Mouse (Mus musculus) sigmoid colon, adult 10 weeks (tissue): ENCODE data around the gene Gm14692. TPM values are rescaled to one million over a fixed set of nuclear protein-coding genes. Genes with fewer than 3 reads are reported as not detected.

Experiments
- polyA plus RNA-seq: library from polyadenylated mRNA; stranded (reverse); fragments of 350-450 nt; fragmentation: Illumina TruSeq; extraction: RNeasy Lipid Tissue Mini Kit (QIAGEN cat#74804); gene quantifications from one replicate; pipeline ENCODE4 v1.2.3, GENCODE M21; 2014; ENCODE audit warnings: low read depth, low replicate concordance

Gene Gm14692
- polyA plus RNA-seq, result not detected

GRCm38 (mm10) chrX:67695398-67695797 is at the start of gene Gm14692:
Gm14692 (plus strand) TSS chrX:67695698.

DNA sequence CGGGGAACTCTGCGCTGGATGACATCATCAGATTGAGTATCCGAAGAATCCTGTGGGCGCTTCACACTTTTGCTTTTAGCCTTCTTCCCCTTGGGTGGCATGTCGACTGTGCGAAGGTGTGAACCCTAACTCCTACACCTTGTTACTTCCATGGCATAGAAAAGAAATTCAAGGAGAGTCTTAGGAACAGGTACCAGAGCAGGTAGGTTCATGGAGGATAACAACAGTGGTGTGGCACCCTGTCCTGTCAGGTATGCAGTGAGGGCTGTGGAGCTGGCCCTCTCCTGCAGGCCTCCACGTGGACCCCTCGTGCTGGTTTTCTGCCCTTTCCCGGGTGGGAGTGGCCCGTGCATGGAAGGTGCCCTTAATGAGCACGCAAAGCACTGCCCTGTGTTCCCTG is 2.0 kb upstream of the Gm14692 start, which contains the start of gene Gm1140:
Gene Gm1140 (minus strand): TSS at position 101 of the 400 bp plus-strand sequence.

Other genes starting within 250 kb of the Gm14692 start
- not detected for gene Gm1140, start 2.1 kb upstream of the Gm14692 start, polyA plus RNA-seq
- not detected for gene 4933436I01Rik, start 225.8 kb downstream of the Gm14692 start, polyA plus RNA-seq